Mouse (Mus musculus): ENCODE results near the gene Kcnk13. TPM values are rescaled to one million over a fixed set of nuclear protein-coding genes. Genes with fewer than 3 reads are reported as not detected.

Gene Kcnk13
- polyA plus RNA-seq, 1 experiment from 2014 or later, result 1.3 TPM

GRCm38 (mm10) chr12:99972825-99973224 is 8.5 kb downstream of the Kcnk13 start:
- H3K4me3 ChIP-seq (ENCODE audit: low read depth, low read length), result no peak overlapping the region
- no peak overlapping the region for H3K27ac ChIP-seq (ENCODE audit: low read length)
- 71% methylated on average over 7 of the region's 7 CpGs for WGBS
- no peak overlapping the region for H3K9ac ChIP-seq (ENCODE audit: low read depth, low read length)
- H3K4me1 ChIP-seq (ENCODE audit: control insufficient read depth, insufficient read depth, low read length), result no peaks in the 10 kb centered on the region
- no peaks in the 10 kb centered on the region for H3K9me3 ChIP-seq (replicated peaks; ENCODE audit: control insufficient read depth, low read length, poor library complexity, severe bottlenecking)
- no peak overlapping the region for H3K4me2 ChIP-seq (ENCODE audit: low read length)
- H3K27me3 ChIP-seq (ENCODE audit: control insufficient read depth, insufficient read depth, low read depth, low read length), result peaks cover 15% of the 10 kb centered on the region
- H3K36me3 ChIP-seq (ENCODE audit: control insufficient read depth, insufficient read depth, low read length), result no peaks in the 10 kb centered on the region
- no peak for ATAC-seq

- Histone ChIP-seq H3K36me3 (ENCODE audit: control insufficient read depth, insufficient read depth, low read length) (no peaks in the 10 kb centered on the region), H3K4me3 (ENCODE audit: low read depth, low read length) (no peak overlapping the region), H3K4me2 (ENCODE audit: low read length) (no peak overlapping the region), H3K9me3 (replicated peaks; ENCODE audit: control insufficient read depth, low read length, poor library complexity, severe bottlenecking) (no peaks in the 10 kb centered on the region), H3K9ac (ENCODE audit: low read depth, low read length) (no peak overlapping the region), H3K4me1 (ENCODE audit: control insufficient read depth, insufficient read depth, low read length) (no peaks in the 10 kb centered on the region), H3K27ac (ENCODE audit: low read length) (no peak overlapping the region), H3K27me3 (ENCODE audit: control insufficient read depth, insufficient read depth, low read depth, low read length) (peaks cover 10% of the 10 kb centered on the region)
- ATAC-seq, result no peak
- 72% methylated on average over 1 of the region's 1 CpGs for WGBS
Observed at GRCm38 (mm10) chr12:99973659-99974058, 9.4 kb downstream of the Kcnk13 start.

- no peak overlapping the region for H3K27ac ChIP-seq (ENCODE audit: low read length)
- no peaks in the 10 kb centered on the region for H3K27me3 ChIP-seq (ENCODE audit: control insufficient read depth, insufficient read depth, low read depth, low read length)
- H3K4me2 ChIP-seq (ENCODE audit: low read length), result no peak overlapping the region
- H3K4me1 ChIP-seq (ENCODE audit: control insufficient read depth, insufficient read depth, low read length), result no peaks in the 10 kb centered on the region
- 91% methylated on average over 4 of the region's 4 CpGs for WGBS
- no peaks in the 10 kb centered on the region for H3K36me3 ChIP-seq (ENCODE audit: control insufficient read depth, insufficient read depth, low read length)
- H3K9me3 ChIP-seq (replicated peaks; ENCODE audit: control insufficient read depth, low read length, poor library complexity, severe bottlenecking), result no peaks in the 10 kb centered on the region
- no peak for ATAC-seq
- no peak overlapping the region for H3K4me3 ChIP-seq (ENCODE audit: low read depth, low read length)
- H3K9ac ChIP-seq (ENCODE audit: low read depth, low read length), result no peak overlapping the region
Observed at GRCm38 (mm10) chr12:99979541-99979940, 15.2 kb downstream of the Kcnk13 start.

DNA sequence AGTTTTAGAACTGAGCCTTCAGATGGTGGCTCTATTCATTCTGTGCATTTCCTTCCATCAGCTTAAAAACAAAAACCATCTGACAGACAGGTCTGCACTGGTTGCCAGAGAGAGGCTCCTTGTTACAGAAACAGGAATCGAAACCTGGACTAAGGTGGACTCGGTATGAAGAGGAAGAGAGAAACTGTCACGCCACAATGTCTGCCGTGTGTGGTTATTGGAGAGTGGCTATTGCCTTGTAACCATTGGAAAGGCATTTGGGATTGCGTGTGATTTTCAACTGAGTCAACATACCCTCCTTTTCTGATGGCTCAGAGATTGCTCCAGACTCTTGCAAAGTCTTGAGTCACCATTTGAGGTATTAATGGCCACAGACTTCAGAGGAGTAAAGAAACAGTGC is 22.5 kb downstream of the Kcnk13 start:
- Histone ChIP-seq H3K4me1 (ENCODE audit: control insufficient read depth, insufficient read depth, low read length) (no peaks in the 10 kb centered on the region), H3K9me3 (replicated peaks; ENCODE audit: control insufficient read depth, low read length, poor library complexity, severe bottlenecking) (no peaks in the 10 kb centered on the region; the same call in 1 of the 2 replicates), H3K4me2 (ENCODE audit: low read length) (no peak overlapping the region), H3K4me3 (ENCODE audit: low read depth, low read length) (no peak overlapping the region), H3K9ac (ENCODE audit: low read depth, low read length) (no peak overlapping the region), H3K36me3 (ENCODE audit: control insufficient read depth, insufficient read depth, low read length) (no peaks in the 10 kb centered on the region), H3K27me3 (ENCODE audit: control insufficient read depth, insufficient read depth, low read depth, low read length) (no peaks in the 10 kb centered on the region), H3K27ac (ENCODE audit: low read length) (no peak overlapping the region)
- no peak for ATAC-seq
- 94% methylated on average over 5 of the region's 5 CpGs for WGBS

- Histone ChIP-seq H3K36me3 (ENCODE audit: control insufficient read depth, insufficient read depth, low read length) (no peaks in the 10 kb centered on the region), H3K27ac (ENCODE audit: low read length) (no peak overlapping the region), H3K4me3 (ENCODE audit: low read depth, low read length) (no peak overlapping the region), H3K9me3 (replicated peaks; ENCODE audit: control insufficient read depth, low read length, poor library complexity, severe bottlenecking) (no peaks in the 10 kb centered on the region; the same call in 1 of the 2 replicates), H3K4me2 (ENCODE audit: low read length) (no peak overlapping the region), H3K4me1 (ENCODE audit: control insufficient read depth, insufficient read depth, low read length) (no peaks in the 10 kb centered on the region), H3K9ac (ENCODE audit: low read depth, low read length) (no peak overlapping the region), H3K27me3 (ENCODE audit: control insufficient read depth, insufficient read depth, low read depth, low read length) (no peaks in the 10 kb centered on the region)
- no peak for ATAC-seq
- WGBS, result 86% methylated on average over 2 of the region's 2 CpGs
Observed at GRCm38 (mm10) chr12:99988144-99988543, 23.8 kb downstream of the Kcnk13 start.

DNA sequence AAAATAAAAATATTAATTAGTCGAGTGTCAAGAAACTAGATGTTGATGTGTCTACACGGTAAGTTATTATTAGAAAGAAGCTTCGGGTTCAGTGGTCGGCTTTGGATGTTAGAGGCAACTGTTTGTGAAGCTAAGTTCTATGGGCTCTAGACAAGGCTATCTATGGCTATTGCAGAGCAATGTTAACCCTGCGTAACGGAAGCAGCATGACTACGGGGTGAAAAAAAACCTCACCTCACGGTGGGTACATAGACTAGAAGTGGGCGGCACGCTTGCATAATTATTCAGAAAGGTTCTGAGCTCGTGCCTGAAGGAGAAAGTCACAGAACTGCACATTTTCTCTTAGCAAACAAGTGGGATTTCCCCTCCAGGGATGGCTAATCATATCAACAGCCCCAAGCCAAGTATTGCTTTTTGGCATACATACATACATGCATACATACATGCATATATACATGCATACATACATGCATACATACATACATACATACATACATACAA is 28.1 kb downstream of the Kcnk13 start:
- Histone ChIP-seq H3K4me2 (ENCODE audit: low read length) (no peak overlapping the region), H3K27ac (ENCODE audit: low read length) (no peak overlapping the region), H3K4me1 (ENCODE audit: control insufficient read depth, insufficient read depth, low read length) (no peaks in the 10 kb centered on the region), H3K36me3 (ENCODE audit: control insufficient read depth, insufficient read depth, low read length) (no peaks in the 10 kb centered on the region), H3K9me3 (replicated peaks; ENCODE audit: control insufficient read depth, low read length, poor library complexity, severe bottlenecking) (peaks cover 5% of the 10 kb centered on the region; the same call in 1 of the 2 replicates), H3K4me3 (ENCODE audit: low read depth, low read length) (no peak overlapping the region), H3K9ac (ENCODE audit: low read depth, low read length) (no peak overlapping the region), H3K27me3 (ENCODE audit: control insufficient read depth, insufficient read depth, low read depth, low read length) (no peaks in the 10 kb centered on the region)
- 92% methylated on average over 11 of the region's 11 CpGs for WGBS
- ATAC-seq, result no peak

DNA sequence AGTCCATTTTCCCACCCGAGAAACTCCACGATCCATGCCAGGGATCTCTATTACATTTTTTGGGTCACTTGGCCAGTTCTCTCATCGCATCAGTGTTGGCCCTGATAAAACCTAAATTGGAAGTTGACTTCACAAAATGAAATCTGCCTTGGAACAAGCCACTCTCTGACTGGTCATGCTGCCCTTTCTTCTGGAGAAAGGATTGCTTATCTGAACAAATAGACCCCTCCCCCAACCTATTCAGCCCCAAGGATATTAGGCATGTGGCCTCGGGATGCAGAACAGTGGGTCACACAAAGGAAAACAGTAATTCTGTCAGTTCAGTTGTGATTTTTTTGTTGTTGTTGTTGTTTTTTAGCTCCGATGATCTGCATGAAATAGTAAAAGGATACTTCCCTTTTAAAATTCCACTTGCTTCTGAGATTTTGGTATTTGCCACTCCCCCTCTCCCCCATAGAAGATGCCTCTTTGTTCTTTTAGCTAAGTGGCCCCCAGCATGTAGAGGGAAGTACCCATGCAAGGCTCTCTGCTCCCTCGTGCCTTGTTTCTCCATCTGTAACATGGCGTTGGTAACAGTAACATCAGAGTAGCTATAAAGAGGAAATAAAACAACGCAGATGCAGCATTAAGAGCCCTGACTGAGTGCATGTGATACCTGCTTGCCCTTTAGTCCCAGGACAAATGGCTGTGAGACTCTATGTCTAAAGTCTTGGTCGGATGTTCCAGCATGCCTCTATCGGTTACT is 29.0 kb downstream of the Kcnk13 start:
- Histone ChIP-seq H3K9me3 (replicated peaks; ENCODE audit: control insufficient read depth, low read length, poor library complexity, severe bottlenecking) (peaks cover 5% of the 10 kb centered on the region; the same call in 1 of the 2 replicates), H3K27ac (ENCODE audit: low read length) (no peak overlapping the region), H3K9ac (ENCODE audit: low read depth, low read length) (no peak overlapping the region), H3K4me3 (ENCODE audit: low read depth, low read length) (no peak overlapping the region), H3K4me2 (ENCODE audit: low read length) (no peak overlapping the region), H3K27me3 (ENCODE audit: control insufficient read depth, insufficient read depth, low read depth, low read length) (no peaks in the 10 kb centered on the region), H3K36me3 (ENCODE audit: control insufficient read depth, insufficient read depth, low read length) (no peaks in the 10 kb centered on the region), H3K4me1 (ENCODE audit: control insufficient read depth, insufficient read depth, low read length) (no peaks in the 10 kb centered on the region)
- no peak for ATAC-seq
- WGBS, result 74% methylated on average over 10 of the region's 10 CpGs

DNA sequence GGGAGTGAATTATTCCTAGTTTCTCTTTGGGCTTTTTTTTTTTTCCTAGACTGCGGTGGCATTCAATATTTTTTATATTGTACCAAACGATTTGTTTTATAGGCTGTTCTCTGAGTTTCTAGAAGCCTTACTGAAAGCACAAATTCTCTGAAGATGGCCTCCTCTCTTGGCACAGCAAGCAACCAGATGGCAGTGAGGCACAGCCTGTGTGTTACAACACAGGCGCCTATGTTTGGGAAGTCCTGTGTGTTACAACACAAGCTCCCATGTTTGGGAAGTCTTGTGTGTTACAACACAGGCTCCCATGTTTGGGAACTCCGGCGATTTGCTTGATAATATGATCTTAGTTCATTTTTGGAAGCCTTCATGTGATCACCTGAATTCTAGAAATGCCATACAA is 31.7 kb downstream of the Kcnk13 start:
- H3K9me3 ChIP-seq (replicated peaks; ENCODE audit: control insufficient read depth, low read length, poor library complexity, severe bottlenecking), result peaks cover 5% of the 10 kb centered on the region; the same call in 1 of the 2 replicates
- H3K4me1 ChIP-seq (ENCODE audit: control insufficient read depth, insufficient read depth, low read length), result no peaks in the 10 kb centered on the region
- no peak for ATAC-seq
- H3K9ac ChIP-seq (ENCODE audit: low read depth, low read length), result no peak overlapping the region
- no peak overlapping the region for H3K4me2 ChIP-seq (ENCODE audit: low read length)
- WGBS, result 92% methylated on average over 5 of the region's 5 CpGs
- no peaks in the 10 kb centered on the region for H3K36me3 ChIP-seq (ENCODE audit: control insufficient read depth, insufficient read depth, low read length)
- no peak overlapping the region for H3K4me3 ChIP-seq (ENCODE audit: low read depth, low read length)
- H3K27ac ChIP-seq (ENCODE audit: low read length), result no peak overlapping the region
- no peaks in the 10 kb centered on the region for H3K27me3 ChIP-seq (ENCODE audit: control insufficient read depth, insufficient read depth, low read depth, low read length)

GRCm38 (mm10) chr12:99999726-100000125 is 35.4 kb downstream of the Kcnk13 start:
- H3K9ac ChIP-seq (ENCODE audit: low read depth, low read length), result no peak overlapping the region
- H3K27me3 ChIP-seq (ENCODE audit: control insufficient read depth, insufficient read depth, low read depth, low read length), result no peaks in the 10 kb centered on the region
- ATAC-seq, result no peak
- H3K36me3 ChIP-seq (ENCODE audit: control insufficient read depth, insufficient read depth, low read length), result no peaks in the 10 kb centered on the region
- no peak overlapping the region for H3K4me2 ChIP-seq (ENCODE audit: low read length)
- no peak overlapping the region for H3K27ac ChIP-seq (ENCODE audit: low read length)
- H3K4me3 ChIP-seq (ENCODE audit: low read depth, low read length), result no peak overlapping the region
- H3K4me1 ChIP-seq (ENCODE audit: control insufficient read depth, insufficient read depth, low read length), result no peaks in the 10 kb centered on the region
- H3K9me3 ChIP-seq (replicated peaks; ENCODE audit: control insufficient read depth, low read length, poor library complexity, severe bottlenecking), result no peaks in the 10 kb centered on the region
- 80% methylated on average over 5 of the region's 5 CpGs for WGBS

Measured in midbrain, embryonic 16.5 days (tissue).